Mouse (Mus musculus) kidney, adult 11 months (tissue): ENCODE results near the gene Tcf12.

ENCODE experiments used
- DNase-seq: peaks from one replicate; pipeline ENCODE4 v3.0.0; 2022

Gene Tcf12

DNA sequence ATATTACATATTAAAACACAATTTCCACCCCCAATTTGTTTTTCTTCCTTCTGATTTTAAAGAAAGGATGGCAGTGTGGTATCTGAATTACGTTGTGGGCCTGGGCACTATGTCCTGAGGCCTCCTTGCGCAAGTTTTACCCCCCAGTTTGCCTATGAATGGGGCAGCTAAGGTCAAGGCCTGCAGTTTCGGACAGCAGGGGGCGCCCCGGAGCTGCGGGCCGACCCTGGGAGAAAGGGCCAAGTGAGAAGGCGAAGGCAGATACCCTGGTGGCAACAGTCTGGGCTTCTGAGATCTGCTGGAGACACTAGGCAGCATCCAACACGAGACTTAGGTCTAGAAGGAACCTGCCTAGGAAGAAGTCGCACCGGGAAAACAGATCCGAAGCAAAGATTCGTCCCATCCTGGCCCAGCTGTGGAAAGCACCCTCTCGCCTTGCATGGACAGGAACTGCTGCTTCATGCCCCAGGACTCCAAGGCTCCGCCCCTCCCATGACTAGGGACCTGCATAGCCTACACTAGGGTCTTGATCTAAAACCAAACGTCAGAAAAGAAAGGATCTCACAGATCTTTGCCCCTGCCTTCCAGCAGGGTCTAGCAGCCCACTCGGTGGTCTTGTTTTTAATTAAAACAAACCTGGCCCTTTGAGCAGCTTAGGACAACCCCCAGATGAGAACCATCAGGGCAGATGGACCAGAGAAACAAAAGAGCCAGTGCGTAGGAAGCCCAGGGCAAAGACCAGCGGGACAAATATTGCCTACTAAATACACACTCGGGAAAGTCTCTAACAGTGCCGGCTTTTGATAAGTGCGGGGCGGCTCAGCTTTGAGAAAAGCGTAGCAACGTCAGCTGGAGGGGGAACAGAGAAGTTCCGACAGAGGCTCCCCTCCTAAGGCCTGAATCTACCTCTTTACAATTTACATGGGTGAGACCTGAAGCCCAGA, 279.6 kb downstream of the Tcf12 start:
- DNase-seq: peak; percentile 39

DNA sequence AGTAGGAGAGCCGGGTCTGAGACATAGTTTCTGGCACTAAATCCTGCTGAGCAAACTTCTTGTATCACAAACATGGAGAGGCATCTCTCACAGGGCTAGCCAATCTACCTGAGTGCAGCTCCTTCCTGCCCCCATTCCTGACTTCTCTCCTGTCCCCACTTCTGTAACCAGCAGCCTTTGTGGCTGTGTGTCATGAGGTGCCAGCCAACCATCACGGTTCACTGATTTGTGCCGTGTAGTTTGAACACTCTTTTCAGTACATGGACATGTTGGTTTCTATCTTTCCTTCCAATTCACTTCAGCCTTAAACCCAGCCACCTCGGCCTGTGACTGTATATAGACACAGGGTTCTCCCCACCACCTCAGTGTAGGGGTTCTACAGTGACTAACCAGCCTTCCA, 280.7 kb downstream of the Tcf12 start:
- DNase-seq: no peak

DNA sequence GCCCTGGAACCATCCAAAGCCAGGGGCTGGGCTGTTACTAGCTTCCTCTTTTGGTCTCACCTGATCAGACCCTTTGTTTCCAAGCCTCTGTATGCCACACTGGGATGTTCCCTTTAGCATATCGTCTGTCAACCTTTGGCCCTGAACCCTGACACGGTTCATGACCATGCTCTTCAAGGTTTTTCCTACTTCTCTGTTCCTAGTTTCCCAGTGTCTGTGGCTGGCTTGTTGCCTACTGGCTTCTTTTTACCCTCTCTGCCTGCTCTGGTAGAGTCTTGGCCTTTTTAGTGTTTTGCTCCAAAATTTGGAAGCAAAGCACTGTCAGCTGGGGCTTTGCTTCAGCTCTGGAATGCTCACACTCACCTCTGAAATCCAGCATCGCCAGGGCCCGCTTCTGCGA, 281.3 kb downstream of the Tcf12 start:
- DNase-seq: no peak

DNA sequence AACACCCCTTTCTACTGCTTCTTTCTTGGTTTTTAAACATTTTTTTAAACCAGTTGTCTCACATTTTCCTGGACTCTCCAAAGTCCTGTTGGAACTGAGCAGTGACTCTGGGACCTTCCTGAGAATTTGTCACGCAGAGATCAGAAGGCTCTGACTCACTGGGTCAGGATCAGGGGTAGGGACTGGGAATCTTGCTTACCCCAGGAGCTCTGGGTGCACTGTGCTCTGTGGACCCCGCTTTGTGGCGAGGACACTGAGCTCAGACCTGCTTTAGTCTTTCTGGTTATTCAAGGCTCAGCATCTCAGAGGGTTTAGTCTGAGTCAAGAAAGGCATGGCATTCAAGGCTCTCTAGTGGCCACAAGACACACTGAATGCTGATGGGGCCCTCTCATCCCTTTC, 281.9 kb downstream of the Tcf12 start:
- DNase-seq: no peak

DNA sequence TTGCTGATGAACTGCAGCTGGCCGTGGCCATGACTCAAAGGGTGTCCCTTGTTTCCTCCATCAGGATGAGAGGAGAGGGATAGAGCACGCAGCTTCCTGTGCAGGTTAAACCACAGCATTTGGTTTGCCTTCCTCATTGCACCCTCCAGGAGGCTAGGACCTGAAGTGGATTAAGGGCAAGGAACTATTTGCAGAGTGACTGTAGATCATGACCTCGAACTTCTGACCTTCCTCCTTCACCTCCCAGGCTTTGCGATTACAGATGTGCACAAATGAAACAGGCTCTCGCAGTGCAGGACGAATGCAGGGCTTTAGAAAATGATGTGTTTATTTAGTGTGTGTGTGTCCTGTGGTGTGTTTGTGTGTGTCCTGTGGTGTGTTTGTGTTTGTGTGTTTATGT, 282.5 kb downstream of the Tcf12 start:
- DNase-seq: no peak

DNA sequence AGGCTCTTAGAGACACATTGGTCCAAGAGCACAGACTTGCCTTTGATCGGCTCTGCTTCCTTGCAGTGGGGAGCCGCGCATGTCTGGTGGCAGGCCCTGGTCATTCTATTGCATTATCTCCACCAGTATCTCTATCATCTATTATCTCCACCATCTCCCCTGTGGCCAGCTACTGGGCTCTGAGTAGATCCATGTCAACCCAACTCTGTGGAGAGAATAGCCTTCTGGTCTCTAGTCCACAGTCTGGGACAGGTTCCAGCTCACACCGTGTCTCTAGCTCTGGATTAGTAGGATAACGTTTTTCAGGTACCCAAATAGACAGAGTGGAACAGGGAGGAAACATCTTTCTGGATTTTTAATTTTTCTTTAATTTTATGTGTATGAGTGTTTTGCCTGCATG, 284.3 kb downstream of the Tcf12 start:
- no peak for DNase-seq

DNA sequence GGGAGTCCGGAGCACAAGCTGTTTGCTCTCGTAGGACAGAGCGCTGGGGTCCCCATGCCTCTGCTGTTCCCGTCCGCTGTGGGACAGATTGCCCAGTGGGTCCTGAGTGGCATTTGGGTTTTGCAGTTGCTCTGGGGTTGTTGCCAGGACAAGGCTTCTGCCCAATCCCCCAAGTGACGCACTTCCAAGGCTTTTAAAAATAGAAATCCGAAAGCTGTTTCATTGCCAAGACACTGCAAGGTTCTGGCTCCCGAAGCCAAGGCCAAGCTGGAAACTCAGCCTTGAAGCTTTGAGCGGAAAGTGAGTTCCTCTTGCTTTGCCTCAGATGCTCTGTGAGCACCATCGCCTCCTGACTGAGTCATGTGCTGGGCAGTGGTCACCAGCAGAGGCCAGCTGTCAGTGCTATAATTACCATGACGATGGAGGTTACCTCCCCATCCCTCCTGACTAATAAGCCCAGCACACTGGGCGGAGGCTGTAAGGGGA, 285.6 kb downstream of the Tcf12 start:
- peak; percentile 45 for DNase-seq

DNA sequence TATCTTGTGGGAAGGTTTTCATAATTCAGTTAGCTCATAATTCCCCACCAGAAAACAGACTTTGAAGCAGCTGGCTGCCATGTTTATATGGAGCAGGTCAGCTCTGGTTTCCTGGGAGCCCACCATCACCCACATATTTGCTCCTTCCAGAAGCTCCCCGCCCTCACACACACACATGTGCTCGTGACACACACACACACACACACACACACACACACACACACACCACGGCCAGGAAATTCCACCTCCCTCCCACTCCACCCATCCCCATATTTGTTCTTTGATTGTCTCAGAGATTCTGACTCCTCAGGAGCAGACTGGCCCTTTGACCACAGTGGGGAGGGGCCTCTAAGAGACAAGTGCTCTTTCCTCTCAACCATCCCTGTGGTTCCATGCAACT, 289.7 kb downstream of the Tcf12 start:
- DNase-seq: no peak

DNA sequence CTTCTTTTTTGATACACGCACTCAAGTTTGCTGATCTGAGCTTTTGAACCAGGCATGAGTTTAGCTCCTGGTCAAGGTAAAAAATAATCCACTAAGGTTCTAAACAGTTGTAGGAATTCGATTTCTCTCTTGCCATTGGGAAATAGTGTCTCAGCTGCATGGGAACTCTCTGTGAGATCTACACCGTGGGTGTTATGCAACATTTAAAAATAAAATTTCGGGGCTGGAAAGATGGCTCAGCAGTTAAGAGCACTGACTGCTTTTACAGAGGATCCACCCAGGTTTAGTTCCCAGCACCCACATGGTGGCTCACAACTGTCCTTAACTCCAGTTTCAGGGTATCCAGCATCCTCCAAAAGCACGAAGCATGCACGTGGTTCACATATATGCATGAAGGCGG, 293.2 kb downstream of the Tcf12 start:
- no peak for DNase-seq

DNA sequence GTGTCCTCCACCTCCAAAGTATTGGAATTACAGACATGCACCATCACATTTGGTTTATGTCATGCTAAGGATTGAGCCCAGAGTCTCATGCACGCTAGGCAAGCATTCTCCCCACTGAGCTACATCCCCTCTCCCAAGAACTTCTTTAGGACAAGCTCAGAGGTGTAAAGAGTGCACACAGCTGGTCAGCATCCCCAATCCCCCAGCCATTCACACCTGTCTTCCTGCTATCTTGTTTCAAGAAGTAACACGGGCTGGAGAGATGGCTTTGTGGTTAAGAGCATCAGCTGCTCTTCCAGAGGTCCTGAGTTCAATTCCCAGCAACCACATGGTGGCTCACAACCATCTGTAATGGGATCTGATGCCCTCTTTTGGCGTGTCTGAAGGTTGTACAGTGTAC, 295.6 kb downstream of the Tcf12 start:
- DNase-seq: no peak

DNA sequence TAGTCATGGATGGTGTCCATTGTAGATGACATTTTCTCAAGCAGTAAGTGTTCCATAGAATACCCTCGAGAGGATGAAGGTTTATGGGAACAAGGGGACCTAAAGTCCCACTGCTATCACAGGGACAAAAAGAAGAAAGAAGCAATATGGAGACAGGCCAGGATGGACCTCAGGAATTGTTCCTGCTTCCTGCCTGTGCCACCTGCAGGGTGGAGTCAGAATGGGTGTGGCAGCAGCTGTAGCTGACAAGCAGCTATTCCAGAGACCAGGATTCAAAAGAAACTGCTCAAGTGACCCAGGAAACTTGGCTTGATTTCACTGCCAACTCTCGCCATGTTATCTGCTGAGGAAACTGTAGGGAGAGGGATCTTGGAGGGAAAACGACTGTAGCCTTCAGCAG, 298.1 kb downstream of the Tcf12 start:
- no peak for DNase-seq

DNA sequence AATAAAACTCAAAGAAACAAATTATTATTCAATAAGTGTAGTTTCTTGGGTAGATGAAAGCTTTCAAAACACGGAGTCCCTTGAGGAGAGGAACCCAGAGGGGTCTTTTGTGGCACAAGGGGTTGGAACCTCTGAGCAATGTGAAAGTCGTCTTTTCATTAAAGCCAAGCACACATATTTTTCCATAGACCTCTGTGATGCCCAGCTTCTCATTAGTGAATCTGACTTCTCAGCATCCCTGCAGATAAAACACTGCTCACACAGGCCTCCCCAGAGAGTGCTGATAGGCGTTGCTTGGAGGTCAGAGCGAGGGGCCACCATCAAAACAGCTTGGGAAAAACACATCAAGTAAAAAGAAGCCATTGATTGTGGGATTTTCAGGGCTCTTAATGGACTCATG, 298.8 kb downstream of the Tcf12 start:
- no peak for DNase-seq

DNA sequence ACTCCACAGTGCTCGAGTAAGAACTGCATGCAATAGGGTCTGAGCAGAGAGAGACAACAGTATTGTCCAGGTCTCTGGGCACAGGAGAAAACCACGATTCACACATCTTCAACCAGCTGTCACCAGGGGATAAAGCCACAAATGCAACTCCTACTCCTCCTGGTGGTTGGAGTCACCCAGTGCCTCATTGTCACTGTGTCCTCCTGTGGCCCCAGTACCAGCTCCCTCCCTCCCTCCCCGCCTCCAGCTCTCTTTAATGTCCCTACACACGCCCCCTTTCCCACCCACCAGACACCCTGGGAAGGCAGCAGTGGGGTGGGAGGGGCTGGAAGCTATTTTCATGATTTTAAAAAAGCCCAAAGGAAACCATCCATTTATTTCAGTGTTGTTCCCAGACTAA, 299.3 kb downstream of the Tcf12 start:
- DNase-seq: no peak

DNA sequence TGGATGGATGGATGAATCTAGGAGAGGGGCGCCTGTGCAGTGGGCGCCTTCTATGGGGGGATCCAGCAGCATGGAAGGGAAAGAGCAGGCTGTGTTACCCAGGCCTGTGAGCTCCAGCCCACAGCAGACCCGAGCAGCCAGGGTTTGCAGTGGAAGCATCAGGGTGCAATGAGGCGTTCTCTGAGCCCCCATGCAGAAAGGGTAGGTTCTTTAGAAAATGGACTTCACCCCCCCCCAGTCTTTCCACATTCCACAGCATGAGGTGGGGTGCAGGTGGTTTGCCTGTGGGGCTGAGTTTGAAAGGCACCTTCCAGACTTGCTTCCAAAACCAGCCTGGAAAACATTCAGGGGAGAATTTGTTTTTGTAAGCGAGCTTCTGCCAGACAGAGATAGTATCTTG, 300.3 kb downstream of the Tcf12 start:
- no peak for DNase-seq

DNA sequence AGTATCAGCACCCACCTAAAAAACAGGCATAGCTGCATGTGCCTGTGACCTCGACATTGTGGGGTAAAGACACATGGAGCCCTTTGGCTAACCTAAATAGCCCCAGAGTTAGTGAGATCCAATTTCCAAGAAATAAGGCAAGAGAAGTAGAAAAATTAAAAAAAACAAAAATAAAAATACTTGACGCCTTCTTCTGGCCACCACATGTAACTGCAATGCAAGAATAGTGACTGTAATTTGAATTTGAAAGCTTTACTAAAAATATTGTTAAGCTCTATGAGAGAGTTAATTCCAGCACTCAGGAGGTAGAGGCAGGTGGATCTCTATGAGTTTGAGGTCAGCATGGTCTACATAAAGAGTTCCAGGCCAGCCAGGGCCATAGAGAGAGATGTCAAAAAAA, 300.9 kb downstream of the Tcf12 start:
- DNase-seq: no peak

DNA sequence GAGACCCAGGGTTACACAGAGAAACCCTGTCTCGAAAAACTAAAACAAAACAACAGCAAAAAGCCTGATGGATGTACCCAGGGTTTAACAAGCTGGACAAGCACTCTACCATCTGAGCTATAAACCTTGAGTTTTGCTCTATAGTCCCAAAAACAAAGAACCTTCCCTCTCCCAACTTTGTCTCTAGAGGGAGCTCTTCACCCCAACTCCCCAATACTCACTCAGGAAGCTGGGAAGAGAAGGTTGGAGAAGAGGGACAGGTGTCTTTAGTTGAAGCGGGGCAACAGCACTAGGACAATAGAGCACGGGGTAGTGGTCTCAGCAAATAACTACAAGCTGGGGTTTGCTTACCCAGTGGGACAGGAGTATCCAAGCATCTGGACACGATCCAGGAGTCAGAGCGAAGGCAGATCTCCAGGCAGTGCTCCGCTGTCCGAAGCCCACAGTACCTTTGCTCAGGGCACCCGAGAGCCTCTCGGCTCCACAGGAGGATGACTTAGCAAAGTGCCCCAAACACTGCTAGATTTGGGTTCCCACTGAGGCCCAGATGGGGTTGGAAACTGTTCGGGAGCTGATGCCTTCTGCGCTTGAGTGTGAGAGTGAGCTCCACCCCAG, 302.9 kb downstream of the Tcf12 start:
- DNase-seq: no peak

DNA sequence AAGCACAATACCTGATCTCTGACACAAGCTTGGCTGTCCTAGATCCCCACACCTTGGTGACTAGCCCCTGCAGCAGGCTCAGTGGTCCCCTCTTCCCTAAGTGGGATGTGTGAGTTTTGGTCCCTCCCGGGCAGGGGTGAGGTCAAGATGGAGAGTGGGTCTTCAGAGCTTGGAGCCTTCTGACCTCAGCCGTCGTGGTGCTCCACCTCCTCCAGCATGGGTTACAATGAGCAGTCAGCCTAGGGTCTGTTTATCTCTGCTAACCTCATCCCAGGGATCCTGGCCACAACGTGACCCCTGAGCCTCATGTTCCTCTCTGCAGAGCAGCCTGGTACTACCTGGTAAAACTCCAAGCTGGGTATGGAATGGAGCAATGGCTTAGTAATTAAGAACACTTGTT, 303.9 kb downstream of the Tcf12 start:
- no peak for DNase-seq

DNA sequence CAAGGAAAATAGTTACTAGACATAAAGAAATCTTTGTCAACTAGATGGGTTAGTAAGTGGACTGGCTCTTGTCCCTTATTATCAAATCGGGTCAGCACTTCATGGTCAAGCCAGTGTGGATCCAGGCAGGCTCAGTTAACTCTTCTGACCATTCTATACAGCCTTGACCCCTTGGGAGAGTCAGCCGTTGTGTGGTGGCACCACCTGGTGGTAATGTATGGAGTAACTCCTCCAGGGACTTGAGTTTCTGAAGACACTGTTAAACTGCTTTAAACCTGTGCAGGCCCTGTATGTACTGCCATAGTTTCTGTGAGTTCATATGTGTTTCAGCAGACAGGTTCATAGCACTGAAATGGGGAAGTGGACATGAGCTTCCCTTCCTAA, 305.3 kb downstream of the Tcf12 start:
- DNase-seq: peak; percentile 78

DNA sequence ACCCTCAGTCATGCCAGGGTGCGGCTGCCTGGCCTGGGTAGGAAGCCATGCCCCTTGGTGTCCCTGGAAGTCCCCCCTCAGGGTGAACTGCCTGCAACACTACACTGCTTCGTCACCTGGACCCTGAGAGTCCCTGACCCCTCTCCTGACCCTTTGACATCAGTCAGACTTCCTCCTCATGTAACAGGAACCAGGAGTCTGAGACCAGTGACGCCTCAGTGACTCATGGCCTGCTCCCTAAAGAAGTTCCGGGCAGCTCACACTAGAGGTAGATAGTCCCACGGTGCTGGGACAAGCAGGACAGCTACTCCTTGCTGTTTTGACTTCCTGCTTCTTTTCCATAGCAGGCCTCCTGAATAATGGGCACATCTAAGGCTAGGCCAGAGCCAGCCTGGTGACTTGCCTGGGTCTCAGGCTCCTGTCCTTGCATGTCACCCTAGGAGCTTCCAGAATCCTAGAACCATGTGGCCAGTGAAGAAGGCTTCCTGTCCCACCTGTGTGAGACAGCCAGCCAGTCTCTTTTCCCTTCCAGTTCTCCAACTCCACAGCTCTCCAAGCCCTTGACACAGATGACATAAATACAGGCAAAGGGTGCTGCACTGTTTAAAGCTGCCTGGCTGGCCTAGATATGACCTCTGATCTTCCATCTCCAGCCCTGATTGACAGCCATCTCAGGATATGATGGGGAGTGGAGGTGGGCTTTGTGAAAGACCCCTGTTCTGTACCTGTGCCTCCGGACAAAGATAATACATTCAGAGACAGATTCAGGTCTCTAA, 305.8 kb downstream of the Tcf12 start:
- no peak for DNase-seq

DNA sequence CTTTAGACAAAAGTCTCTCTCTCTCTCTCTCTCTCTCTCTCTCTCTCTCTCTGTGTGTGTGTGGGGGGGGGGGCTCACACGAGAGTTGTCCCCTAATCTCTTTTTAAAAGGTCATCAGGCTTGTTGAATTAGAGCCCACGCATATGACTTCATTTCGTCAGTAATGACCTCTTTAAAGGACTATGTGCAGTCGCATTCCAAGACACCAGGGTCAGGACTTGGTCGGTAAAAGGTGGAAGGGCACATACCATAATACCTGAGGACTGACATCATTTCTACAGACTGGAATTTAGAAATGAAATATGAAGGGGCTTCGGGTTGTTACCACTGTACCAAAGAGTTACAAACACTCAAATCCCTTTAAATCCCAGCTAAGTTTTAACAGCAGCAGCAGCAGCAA, 307.6 kb downstream of the Tcf12 start:
- DNase-seq: no peak

DNA sequence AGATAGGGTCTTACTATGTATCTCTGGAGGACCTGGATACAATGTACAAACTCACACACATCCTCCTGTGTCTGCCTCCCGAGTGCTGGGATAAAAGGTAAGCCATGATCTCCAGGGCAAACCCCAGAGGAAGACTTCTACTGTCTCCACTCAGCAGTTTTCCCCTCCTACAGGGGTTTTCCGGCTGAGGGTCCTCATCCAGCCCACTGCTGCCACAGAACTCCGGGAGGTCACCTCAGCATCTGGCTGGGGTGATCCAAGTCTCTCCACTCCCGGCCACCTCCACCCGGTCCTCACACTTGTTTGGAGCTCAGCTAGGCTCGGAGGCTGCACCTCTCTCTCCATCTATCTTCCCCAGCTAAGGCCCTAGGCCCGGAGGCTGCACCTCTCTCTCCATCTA, 308.4 kb downstream of the Tcf12 start:
- no peak for DNase-seq

DNA sequence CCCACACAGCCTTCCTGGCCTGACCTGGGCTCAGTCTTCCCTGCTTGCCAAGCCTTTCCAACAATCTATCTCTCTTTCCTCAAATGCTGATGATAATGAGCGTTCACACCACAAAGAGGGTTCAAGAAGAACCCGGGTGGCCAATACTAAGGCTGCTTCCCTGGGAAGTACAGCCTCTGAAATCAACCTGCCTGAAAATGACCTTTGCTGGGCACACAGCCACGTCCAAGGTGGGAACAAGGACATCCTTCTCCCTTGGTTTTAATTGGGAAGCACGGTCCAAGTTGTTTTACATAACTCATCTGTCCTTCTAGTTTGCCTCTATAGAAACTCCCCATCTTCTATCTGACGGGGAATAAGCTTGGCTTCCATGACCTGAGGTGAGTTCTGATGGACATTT, 312.1 kb downstream of the Tcf12 start:
- peak; percentile 61 for DNase-seq

DNA sequence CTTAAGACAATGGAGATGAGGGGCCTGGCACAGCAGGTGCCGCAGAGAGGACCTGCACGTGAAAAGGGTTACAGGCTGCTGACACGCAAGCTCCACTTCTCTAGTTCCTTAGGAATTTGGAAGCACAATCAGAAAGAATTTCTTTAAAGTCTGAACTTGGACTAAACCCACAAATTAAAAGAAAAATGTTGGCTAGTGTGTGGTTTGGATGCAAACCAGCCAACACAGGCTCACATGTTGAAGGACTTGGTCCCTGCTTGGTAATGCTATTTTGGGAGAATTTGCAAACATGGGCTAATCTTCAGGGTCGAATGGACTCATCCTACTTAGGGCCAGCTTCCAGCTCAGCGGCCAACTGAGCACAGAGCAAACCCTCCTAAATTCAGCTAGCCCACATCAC, 313.5 kb downstream of the Tcf12 start:
- DNase-seq: no peak
